Mouse (Mus musculus) frontal cortex, postnatal 14 days (tissue): ENCODE measurements around the gene Mvb12b.
A peak's percentile ranks its signal among the peaks of the same experiment; 100 is the strongest.

ENCODE experiments used
- DNase-seq, 2 experiments: peaks; one replicate each; pipeline ENCODE4 v3.0.0; 2022; ENCODE audit warnings: low spot score in 2 of 2

The Mvb12b gene

GRCm38 (mm10) chr2:33781655-33782400 lies 105.9 kb downstream of the Mvb12b start:
- no peak for DNase-seq

GRCm38 (mm10) chr2:33778466-33778865 lies 109.3 kb downstream of the Mvb12b start:
- no peak for DNase-seq

- DNase-seq, result no peak
Observed at GRCm38 (mm10) chr2:33777051-33777450, 110.7 kb downstream of the Mvb12b start.

- DNase-seq, result no peak
Observed at GRCm38 (mm10) chr2:33774884-33775283, 112.9 kb downstream of the Mvb12b start.

GRCm38 (mm10) chr2:33774106-33774505 lies 113.6 kb downstream of the Mvb12b start:
- no peak for DNase-seq

- no peak for DNase-seq
Observed at GRCm38 (mm10) chr2:33772439-33772838, 115.3 kb downstream of the Mvb12b start.

GRCm38 (mm10) chr2:33771388-33771787 lies 116.4 kb downstream of the Mvb12b start:
- DNase-seq, result no peak

GRCm38 (mm10) chr2:33770526-33771130 lies 117.1 kb downstream of the Mvb12b start:
- no peak for DNase-seq

GRCm38 (mm10) chr2:33764476-33764875 lies 123.3 kb downstream of the Mvb12b start:
- DNase-seq, result no peak

GRCm38 (mm10) chr2:33762210-33762609 lies 125.5 kb downstream of the Mvb12b start:
- no peak for DNase-seq

GRCm38 (mm10) chr2:33760571-33760991 lies 127.2 kb downstream of the Mvb12b start:
- DNase-seq, result no peak

GRCm38 (mm10) chr2:33759447-33759846 lies 128.3 kb downstream of the Mvb12b start:
- DNase-seq, result no peak

- no peak for DNase-seq
Observed at GRCm38 (mm10) chr2:33755633-33756020, 132.1 kb downstream of the Mvb12b start.

GRCm38 (mm10) chr2:33754980-33755632 lies 132.6 kb downstream of the Mvb12b start:
- no peak for DNase-seq

GRCm38 (mm10) chr2:33754317-33754633 lies 133.5 kb downstream of the Mvb12b start:
- no peak for DNase-seq

GRCm38 (mm10) chr2:33753630-33754316 lies 134.0 kb downstream of the Mvb12b start:
- DNase-seq, result peak; percentile 69 to 75

- no peak for DNase-seq
Observed at GRCm38 (mm10) chr2:33750611-33751010, 137.1 kb downstream of the Mvb12b start.

GRCm38 (mm10) chr2:33746471-33746870 lies 141.3 kb downstream of the Mvb12b start:
- peak; percentile 56 to 81 for DNase-seq

GRCm38 (mm10) chr2:33745724-33746123 lies 142.0 kb downstream of the Mvb12b start:
- DNase-seq, result no peak

- DNase-seq, result no peak
Observed at GRCm38 (mm10) chr2:33737128-33737527, 150.6 kb downstream of the Mvb12b start.

- DNase-seq, result peak in 1 of 2 experiments; percentile 65
Observed at GRCm38 (mm10) chr2:33736722-33737121, 151.0 kb downstream of the Mvb12b start.

GRCm38 (mm10) chr2:33734781-33735485 lies 152.8 kb downstream of the Mvb12b start:
- peak; percentile 57 to 87 for DNase-seq
